Mouse (Mus musculus) spleen, adult 18-20 months (tissue): ENCODE measurements around the gene Smagp.

Source experiments
- DNase-seq, 2 experiments: peaks; one replicate each; pipeline ENCODE4 v3.0.0; 2022; ENCODE audit warnings: mixed read lengths in 2 of 2

Smagp gene

GRCm38 (mm10) chr15:100665411-100666218 lies 28.9 kb upstream of the Smagp start:
- no peak for DNase-seq

- DNase-seq, result peak; percentile 79 to 83
These were observed 28.1 kb upstream of the Smagp start for GRCm38 (mm10) chr15:100664813-100665274.

- no peak for DNase-seq
These were observed 24.1 kb upstream of the Smagp start for GRCm38 (mm10) chr15:100660805-100661204.

- DNase-seq, result no peak
These were observed 23.6 kb upstream of the Smagp start for GRCm38 (mm10) chr15:100660306-100660705.

- DNase-seq, result no peak
These were observed 18.5 kb upstream of the Smagp start for GRCm38 (mm10) chr15:100655201-100655600.

GRCm38 (mm10) chr15:100654271-100654670 lies 17.5 kb upstream of the Smagp start:
- no peak for DNase-seq

- no peak for DNase-seq
These were observed 14.9 kb upstream of the Smagp start for GRCm38 (mm10) chr15:100651610-100652009.

- DNase-seq, result no peak
These were observed 13.4 kb upstream of the Smagp start for GRCm38 (mm10) chr15:100650111-100650510.

- no peak for DNase-seq
These were observed 9.4 kb upstream of the Smagp start for GRCm38 (mm10) chr15:100646161-100646560.

- no peak for DNase-seq
These were observed 5.7 kb upstream of the Smagp start for GRCm38 (mm10) chr15:100642451-100642850.

GRCm38 (mm10) chr15:100641226-100641810 lies 4.6 kb upstream of the Smagp start:
- no peak for DNase-seq

GRCm38 (mm10) chr15:100639972-100640750 lies 3.4 kb upstream of the Smagp start:
- no peak for DNase-seq

GRCm38 (mm10) chr15:100637661-100638060 lies 921 bp upstream of the Smagp start:
- DNase-seq, result peak; percentile 35 to 56

GRCm38 (mm10) chr15:100635851-100636645 lies 692 bp downstream of the Smagp start:
- no peak for DNase-seq

- DNase-seq, result no peak
These were observed 1.5 kb downstream of the Smagp start for GRCm38 (mm10) chr15:100635239-100635638.

- DNase-seq, result no peak
These were observed 3.4 kb downstream of the Smagp start for GRCm38 (mm10) chr15:100633341-100633740.

- no peak for DNase-seq
These were observed 4.4 kb downstream of the Smagp start for GRCm38 (mm10) chr15:100632323-100632722.

- DNase-seq, result no peak
These were observed 5.1 kb downstream of the Smagp start for GRCm38 (mm10) chr15:100631454-100632170.

GRCm38 (mm10) chr15:100630126-100630525 lies 6.6 kb downstream of the Smagp start:
- no peak for DNase-seq

GRCm38 (mm10) chr15:100628797-100629196 lies 7.9 kb downstream of the Smagp start:
- DNase-seq, result no peak

- DNase-seq, result no peak
These were observed 8.9 kb downstream of the Smagp start for GRCm38 (mm10) chr15:100627774-100628370.
